Mouse (Mus musculus): ENCODE measurements around the gene Itgb1bp1. TPM values are rescaled to one million over a fixed set of nuclear protein-coding genes. Genes with fewer than 3 reads are reported as not detected.

The Itgb1bp1 gene
- polyA plus RNA-seq, 2 experiments from 2014 or later: 68.6 to 70.5 TPM

DNA sequence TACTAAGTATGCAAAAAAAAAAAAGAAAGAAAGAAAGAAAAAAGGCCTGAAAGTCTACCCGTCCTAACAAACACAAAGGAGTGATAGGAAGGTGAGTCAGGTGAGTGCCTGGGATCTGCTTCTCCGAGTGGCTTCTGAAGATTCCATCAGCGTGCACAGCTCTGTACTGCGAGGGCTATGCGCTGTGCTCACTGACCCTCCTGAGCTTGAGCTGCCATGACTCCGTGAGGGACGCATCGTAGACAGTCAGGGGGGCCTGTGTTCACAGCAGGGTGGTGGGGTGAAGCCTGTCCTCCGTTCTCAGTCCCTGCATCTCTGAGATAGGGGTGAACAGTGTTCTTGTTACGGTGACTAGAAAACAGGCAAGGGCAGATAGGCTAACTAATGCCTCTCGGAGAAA lies 12.8 kb upstream of the Itgb1bp1 start:
- no peak for ATAC-seq

GRCm38 (mm10) chr12:21289651-21290050 lies 3.6 kb upstream of the Itgb1bp1 start:
- ATAC-seq: no peak

DNA sequence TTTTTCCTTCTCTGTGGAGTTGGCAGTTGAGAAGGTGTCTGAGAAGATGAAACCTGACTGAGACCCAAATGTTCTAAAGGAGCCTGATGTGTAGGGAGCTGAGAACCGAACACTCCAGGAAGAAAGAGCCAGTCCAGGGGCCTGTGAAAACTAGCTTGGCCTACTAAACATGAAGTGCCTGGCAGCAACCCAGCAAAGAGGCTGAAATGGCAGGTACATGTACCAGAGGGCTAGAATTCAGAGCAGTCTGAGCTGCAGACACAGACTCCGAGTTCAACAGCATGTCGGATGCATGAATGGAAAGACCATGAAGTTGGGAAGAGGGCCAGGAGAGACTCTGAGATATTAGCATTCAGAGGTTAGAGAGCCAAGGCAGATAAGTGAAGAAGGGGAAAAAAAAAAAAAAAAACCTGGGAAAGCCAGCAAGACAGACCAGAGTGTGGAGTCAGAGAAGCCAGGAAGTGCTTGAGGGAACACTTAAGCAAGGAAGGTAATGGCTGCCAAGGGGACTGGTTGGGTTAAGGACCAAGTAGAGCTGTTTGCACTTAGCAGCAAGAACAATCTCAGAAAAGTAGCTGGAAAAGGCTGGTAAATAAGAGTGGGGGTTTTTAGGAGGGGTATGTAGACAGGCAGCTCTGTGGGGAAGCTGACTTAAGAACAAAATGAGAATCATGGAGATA lies 2.8 kb upstream of the Itgb1bp1 start:
- ATAC-seq: no peak

GRCm38 (mm10) chr12:21286712-21287650 lies 897 bp upstream of the Itgb1bp1 start:
- ATAC-seq: peak; percentile 58

- peak; percentile 47 for ATAC-seq
Measured at GRCm38 (mm10) chr12:21285508-21286242, 409 bp downstream of the Itgb1bp1 start.

DNA sequence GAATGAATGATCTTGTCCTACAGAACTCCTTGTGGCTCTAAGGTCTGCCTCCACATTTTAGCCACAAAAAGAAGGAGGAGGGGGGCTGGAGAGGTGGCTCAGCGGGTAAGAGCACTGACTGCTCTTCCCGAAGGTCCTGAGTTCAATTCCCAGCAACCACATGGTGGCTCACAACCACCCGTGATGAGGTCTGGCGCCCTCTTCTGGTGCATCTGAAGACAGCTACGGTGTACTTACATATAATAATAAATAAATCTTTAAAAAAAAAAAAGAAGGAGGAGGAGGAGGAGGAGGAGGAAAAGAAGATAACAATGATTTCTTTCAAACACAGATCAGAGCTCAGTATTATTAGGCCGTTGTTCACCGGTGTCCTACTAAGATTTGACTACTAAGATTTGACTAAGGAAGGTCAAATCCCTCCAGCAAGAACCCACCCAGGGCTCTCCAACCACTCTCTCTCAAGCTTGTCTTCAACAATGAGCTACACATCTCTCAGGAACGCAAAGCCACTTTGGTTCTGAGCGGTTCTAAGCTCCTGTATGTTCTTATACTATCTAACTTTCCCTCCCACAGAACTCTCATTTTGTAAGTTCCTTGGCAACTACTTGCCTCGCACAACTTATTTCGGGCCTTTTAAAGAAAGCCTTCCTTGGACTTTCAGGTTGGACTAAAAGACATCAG lies 1.2 kb downstream of the Itgb1bp1 start, which contains the start of gene Cpsf3:
Cpsf3 (plus strand) TSS at position 631 of the 681 bp plus-strand sequence.
- ATAC-seq: no peak

DNA sequence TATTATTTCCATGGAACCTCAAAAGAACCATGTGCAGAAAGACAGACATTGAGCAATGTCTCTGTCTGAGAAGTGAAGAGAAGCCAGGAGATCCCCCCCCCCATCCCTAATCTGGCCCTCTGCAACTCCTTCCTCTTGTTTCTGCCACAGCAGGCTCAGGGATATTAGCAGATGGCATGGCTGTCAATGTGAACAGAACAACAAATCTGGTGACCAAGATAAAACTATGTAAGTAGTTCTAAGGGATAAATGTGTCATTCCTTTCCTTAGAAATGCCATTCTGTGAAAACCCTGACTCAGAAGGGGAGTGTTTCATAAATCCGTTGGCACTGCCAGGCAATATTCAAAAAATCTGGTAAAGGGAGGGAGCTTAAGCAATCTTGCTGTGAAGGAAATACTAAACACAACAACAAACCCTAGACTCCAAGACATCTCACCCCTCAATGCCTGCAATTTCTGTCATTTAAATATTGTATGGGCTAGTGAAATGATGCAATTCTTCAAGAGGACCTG lies 8.7 kb downstream of the Itgb1bp1 start:
- no peak for ATAC-seq

DNA sequence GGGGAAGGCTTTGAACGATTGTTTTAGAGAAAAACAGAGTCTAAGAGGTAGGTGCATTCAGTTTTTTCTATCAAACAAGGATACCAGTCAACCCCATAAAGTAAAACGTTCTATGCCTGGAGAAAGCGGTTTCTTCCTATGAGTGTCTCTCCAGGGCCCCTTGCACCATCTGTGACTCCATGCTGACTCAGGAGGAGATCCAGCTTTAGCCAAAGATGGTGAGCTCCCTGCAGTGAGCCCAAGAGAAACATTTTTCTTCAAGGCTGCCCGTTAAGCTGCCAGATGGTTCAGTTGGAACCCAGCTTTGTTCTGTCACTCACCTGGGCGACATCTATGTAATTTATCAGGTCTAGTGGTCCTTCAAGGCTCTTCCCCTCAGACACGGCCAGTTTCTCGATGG lies 11.6 kb downstream of the Itgb1bp1 start:
- no peak for ATAC-seq

DNA sequence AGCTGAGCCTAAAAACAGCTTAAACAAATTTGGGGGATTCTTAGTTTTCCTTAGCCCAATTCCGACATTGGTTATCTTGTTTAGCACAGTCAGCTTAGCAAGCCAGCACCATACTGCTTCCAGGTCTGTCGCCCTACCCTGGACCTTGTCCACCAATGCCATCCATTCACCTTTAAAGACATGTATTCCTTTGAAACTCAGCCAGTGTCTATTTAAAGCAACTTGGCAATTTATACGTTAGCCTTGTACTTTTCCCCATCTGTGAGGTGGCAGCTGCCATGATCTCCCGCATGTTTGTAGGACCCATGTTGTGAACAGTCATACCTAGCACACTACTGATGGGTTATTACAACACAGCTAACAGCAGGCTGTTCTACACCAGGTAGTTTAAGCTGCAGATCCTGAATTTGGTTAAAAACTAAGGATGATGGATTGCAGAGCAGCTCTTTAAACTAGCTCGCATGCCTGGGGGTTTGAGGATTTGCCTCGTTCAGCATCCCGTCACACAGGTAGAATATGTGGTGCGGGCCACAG lies 17.9 kb downstream of the Itgb1bp1 start:
- no peak for ATAC-seq

DNA sequence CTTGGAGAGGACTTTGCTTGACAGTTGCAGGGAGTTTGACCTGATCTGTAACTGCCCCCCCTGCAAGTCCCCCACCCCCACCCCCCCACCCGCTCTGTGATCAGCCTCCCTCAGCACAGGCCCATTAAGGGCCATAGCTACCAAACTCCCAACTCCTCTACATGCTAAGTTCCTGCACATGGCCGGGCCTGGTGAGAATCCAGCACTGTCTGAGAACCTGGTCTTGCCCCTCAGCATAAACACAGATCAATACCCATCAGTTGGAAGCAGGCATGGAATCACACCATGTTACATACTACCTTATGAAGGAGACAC lies 19.3 kb downstream of the Itgb1bp1 start:
- no peak for ATAC-seq

- ATAC-seq: peak; percentile 60
Measured at GRCm38 (mm10) chr12:21265946-21266783, 19.9 kb downstream of the Itgb1bp1 start.

DNA sequence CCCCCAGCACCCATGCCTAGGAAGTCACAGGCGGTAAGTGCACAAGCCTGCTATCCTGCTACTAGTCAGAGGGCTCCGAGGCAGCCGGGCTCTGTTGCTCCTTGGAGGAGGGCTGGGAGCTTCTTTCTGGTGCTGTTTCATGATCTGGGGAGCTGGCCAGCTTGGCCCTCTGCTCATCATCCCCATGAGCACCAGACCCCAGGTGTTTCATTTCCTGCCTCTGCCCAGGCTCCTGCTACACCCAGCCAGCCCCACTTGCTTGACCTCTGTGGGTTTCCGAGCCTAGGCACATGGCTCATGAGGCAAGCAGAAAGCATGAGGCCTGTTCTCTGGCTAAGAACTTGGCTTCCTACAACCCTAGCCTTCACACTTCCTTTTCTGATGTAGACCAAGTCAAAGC lies 20.6 kb downstream of the Itgb1bp1 start:
- no peak for ATAC-seq

GRCm38 (mm10) chr12:21264970-21265369 lies 21.1 kb downstream of the Itgb1bp1 start:
- ATAC-seq: no peak

DNA sequence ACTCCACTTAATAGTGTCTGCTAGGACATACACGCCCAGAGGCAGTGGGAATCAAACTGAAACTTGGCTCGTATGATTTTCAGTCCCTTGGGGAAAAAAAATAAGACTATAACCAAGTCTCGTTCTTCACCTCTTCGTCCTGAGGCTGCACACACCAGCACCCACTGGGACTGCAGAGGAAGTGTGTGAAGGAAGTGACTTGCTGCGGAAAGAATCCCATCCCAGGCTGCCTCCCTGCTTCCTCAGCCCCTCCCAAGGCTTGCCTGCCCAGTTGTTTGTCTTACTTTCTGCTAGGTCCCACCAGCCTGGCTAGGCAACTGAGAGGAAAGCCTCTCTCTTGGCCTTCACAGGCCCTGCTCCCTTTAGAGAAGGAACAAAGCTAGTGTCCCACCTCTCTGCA lies 21.8 kb downstream of the Itgb1bp1 start:
- ATAC-seq: no peak

DNA sequence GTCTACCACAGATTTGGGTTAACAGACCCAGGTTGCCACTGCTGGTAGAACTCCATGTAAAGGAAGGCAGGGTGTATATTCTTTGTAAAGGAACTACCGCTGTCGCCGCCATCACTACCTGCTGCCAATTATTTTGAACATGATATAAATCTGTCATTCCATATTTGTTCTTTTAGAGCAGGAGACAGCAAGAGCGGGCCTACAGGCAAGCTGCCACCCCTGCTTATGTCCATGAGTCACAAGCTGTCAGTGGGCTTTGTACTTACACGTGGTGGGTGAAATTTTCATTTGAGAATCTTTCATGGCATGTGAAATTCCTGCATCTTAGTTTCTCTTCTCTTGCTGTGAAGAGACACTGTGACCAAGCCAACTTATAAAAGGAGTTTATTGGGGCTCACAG lies 22.8 kb downstream of the Itgb1bp1 start:
- no peak for ATAC-seq

GRCm38 (mm10) chr12:21261521-21261920 lies 24.6 kb downstream of the Itgb1bp1 start:
- no peak for ATAC-seq

DNA sequence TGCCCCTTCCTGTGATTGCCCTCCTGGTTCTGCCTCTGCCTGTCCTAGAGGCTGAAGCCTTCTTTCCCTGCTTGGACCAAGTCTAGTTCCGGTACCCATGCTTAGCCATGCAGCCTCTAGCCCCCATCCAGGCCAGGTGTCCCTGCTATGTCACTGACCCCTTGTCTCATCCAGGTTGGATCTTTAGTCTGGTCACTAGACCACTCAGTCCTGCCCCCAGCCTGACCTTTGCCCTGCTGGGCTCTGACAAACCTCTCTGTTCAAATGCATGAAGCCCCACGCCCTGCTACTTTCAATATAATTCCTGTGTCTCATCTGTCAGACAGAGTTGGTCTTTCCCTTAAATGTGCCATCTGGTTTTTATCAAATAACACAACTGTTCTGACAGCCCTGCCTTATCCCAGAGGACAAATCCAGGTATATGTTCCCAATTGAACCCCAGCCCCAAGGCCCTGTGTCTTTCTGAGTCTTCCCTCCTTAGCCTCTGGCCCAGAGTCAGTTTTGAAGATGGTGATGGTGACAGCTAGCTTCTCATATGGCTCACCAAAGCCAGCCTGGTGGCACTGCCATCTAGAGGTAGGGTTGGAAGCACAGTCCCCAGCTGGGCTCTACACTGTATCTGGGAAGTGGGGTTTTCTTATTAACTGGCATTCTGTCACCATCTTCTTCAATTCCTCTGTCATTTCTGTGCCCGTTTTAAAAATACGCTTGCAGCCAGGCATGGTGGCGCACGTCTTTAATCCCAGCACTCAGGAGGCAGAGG lies 25.4 kb downstream of the Itgb1bp1 start:
- peak; percentile 74 for ATAC-seq

DNA sequence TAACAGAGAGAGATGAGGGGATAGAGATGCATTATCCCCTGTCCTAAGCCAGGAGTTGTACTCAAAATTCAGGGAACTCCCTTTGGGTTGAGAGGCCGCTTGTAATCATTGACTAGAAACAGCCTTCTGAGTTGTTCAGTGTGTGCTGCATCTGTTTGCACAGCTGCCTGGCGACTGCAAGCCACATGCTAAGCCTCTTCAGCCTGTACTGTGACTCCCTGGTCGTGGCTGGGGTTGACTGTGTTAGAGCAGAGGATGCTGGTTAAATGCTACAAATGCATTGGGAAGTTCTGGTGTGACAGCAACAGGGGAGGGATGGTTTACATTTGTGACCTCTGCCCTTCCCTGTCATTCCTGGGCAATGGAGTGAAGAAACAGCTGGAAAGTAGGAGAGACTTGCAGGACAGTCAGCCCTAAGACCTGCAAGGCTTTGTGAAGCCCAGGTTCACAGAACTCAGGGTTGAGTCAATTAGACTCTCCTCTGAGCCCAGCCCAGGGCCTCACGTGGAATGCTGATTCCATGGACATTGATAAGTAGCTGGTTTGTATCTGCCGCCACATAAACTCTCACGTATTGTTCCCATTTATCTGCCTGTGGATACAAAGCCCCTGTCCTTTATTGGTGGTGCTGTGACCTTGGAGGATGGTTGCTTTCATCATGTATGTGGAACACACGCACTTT lies 38.2 kb downstream of the Itgb1bp1 start:
- no peak for ATAC-seq

DNA sequence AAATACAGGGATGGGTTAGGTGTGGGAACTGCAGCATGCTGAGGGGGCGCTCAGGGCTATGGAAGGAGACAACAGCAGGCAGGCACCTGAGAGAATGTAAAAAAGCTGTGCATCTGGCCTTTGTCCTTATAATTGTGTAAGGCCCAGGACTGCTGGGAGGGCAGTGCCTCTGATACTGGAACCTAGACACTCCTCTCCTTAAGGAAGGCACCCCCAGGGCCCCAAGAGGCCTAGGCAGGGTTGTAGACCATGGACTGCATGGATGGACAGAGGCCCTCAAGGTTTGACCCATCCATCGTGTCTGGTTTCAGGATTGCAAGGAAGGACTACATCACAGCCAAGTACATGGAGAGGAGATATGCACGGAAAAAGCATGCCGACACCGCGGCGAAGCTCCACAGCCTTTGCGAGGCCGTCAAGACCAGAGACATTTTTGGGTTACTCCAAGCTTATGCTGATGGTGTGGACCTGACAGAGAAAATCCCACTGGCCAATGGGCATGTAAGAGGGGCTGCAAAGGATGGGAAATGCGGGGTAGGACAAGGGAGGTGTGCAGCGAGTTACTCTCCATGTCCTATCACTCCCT lies 41.6 kb downstream of the Itgb1bp1 start:
- no peak for ATAC-seq
